In the genomic region with DNA sequence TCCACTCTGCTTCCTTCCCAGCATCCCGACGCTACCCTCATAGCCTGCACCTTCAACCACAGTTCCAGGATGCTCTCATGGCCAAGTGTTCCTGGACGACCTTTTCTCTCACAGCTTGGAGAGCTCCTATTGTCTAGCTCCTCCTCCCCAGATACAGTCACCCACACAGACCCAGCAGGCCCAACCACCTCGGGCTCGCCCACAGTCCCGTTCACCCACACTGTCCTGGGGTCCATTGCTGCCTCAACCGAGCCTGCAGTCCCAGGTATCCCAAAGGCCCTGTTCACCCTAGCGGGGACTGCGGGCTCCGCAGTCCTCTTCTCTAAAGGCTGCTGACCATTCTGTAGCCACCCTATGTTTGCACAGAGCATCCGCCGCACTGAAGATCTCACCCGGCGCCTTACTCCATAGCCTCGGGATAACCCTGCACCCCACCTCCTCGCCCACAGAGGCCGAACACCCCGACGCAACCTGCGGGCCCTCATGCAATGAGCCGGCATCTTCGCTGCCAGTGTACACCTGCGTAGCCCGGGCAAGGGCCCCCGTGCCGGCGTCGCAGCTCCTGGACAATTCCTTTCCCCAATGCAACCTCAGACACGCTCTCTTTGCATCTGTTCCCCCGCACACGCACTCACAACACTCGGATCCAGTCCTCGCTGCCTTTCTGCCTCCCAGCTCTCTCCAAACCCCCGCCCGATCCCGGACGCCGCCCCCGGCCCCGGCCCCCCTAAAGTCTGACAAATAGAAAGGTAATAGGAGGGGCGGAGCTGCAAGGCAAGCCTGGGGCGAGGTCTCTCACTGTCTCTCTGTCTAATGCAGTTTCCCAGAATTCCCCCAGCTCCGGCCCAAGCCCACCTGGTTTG, we compare ENCODE assay signal across 8 mouse cellular contexts. TPM values are rescaled to one million over a fixed set of nuclear protein-coding genes. Genes with fewer than 3 reads are reported as not detected.
DNase-seq lines count a peak whose midpoint lies in the region; ATAC-seq and TF ChIP-seq lines count a peak whose summit lies in the region.

Gene Gm43951 (minus strand): TSS at position 500 of the 863 bp plus-strand sequence.

- TF ChIP-seq POLR2A in limb, embryonic 14.5 days (IDR thresholded peaks at IDR 0.05; ENCODE audit: borderline replicate concordance, extremely low read depth, insufficient read depth, insufficient read length) = 0 out of 2 replicates have a peak, but pooled peaks have one; percentile 24
- peak; percentile 20 for TF ChIP-seq POLR2A in myocyte (IDR thresholded peaks at IDR 0.05; ENCODE audit: insufficient read length, low read depth)

- WGBS in hindbrain, embryonic 16.5 days = under 1% methylated on average over 43 of the region's 43 CpGs
- 4% methylated on average over 43 of the region's 43 CpGs for WGBS in limb, embryonic 14.5 days

- peaks cover 43% of the 10 kb centered on the region for H3K79me2 ChIP-seq in myocyte (ENCODE audit: control insufficient read depth, insufficient read depth)

- DNase-seq in ovary, postnatal 36 days (ENCODE audit: low spot score) = peak; percentile 33
- DNase-seq in ovary, postnatal 10 days (ENCODE audit: low spot score) = no peak
- DNase-seq in adrenal gland, postnatal 25 days = peak; percentile 27
- no peak for DNase-seq in limb, embryonic 14.5 days (ENCODE audit: low spot score)
- no peak for DNase-seq in T-cell, adult 2 months (ENCODE audit: low spot score)

- H3K4me1 ChIP-seq in erythroblast, embryonic 14.5 days (ENCODE audit: control insufficient read depth) = peaks cover 33% of the 10 kb centered on the region
- peaks cover 24% of the 10 kb centered on the region for H3K4me1 ChIP-seq in hindbrain, embryonic 16.5 days (ENCODE audit: control insufficient read depth, insufficient read depth, low read depth, low read length)
- peaks cover 12% of the 10 kb centered on the region for H3K4me1 ChIP-seq in limb, embryonic 14.5 days (ENCODE audit: control insufficient read depth, insufficient read depth, low read length)

- peak within 1 kb of the TSS; percentile 81 for H3K9ac ChIP-seq in hindbrain, embryonic 16.5 days (ENCODE audit: low read depth, low read length)
- peak within 1 kb of the TSS; percentile 74 for H3K9ac ChIP-seq in limb, embryonic 14.5 days (ENCODE audit: low read depth, low read length, severe bottlenecking)

- peak within 1 kb of the TSS; percentile 85 for H3K4me3 ChIP-seq in erythroblast, embryonic 14.5 days (replicated peaks)
- peak within 1 kb of the TSS; percentile 65 for H3K4me3 ChIP-seq in hindbrain, embryonic 16.5 days (ENCODE audit: low read length)
- H3K4me3 ChIP-seq in limb, embryonic 14.5 days (replicated peaks; ENCODE audit: low read length) = peak within 1 kb of the TSS; percentile 80
- H3K4me3 ChIP-seq in myocyte = peak within 1 kb of the TSS; percentile 98

- ATAC-seq in hindbrain, embryonic 16.5 days = peak; percentile 54
- peak; percentile 13; the same call in 1 of the 2 replicates for ATAC-seq in limb, embryonic 14.5 days (ENCODE audit: low FRiP score, low read depth)

- peak within 1 kb of the TSS; percentile 71 for H3ac ChIP-seq in myocyte (ENCODE audit: control insufficient read depth, insufficient read length)

- H3K27ac ChIP-seq in hindbrain, embryonic 16.5 days (ENCODE audit: low read depth, low read length) = peak within 1 kb of the TSS; percentile 76
- peak within 1 kb of the TSS; percentile 73 for H3K27ac ChIP-seq in limb, embryonic 14.5 days (replicated peaks; ENCODE audit: low read depth, low read length)

- peaks cover 27% of the 10 kb centered on the region for H3K36me3 ChIP-seq in erythroblast, embryonic 14.5 days (ENCODE audit: control insufficient read depth)
- H3K36me3 ChIP-seq in hindbrain, embryonic 16.5 days (ENCODE audit: control insufficient read depth, insufficient read depth, low read length) = peaks cover 10% of the 10 kb centered on the region
- peaks cover 25% of the 10 kb centered on the region for H3K36me3 ChIP-seq in limb, embryonic 14.5 days (ENCODE audit: control insufficient read depth, insufficient read depth, low read length)
- H3K36me3 ChIP-seq in myocyte (ENCODE audit: control insufficient read depth, insufficient read depth) = peaks cover 12% of the 10 kb centered on the region

- no peaks in the 10 kb centered on the region for H3K27me3 ChIP-seq in erythroblast, embryonic 14.5 days (ENCODE audit: control insufficient read depth)
- H3K27me3 ChIP-seq in hindbrain, embryonic 16.5 days (replicated peaks; ENCODE audit: control insufficient read depth, insufficient read depth, low read length) = no peaks in the 10 kb centered on the region
- H3K27me3 ChIP-seq in limb, embryonic 14.5 days (ENCODE audit: control insufficient read depth, insufficient read depth, low read length) = no peaks in the 10 kb centered on the region
- H3K27me3 ChIP-seq in myocyte (ENCODE audit: control insufficient read depth, insufficient read depth, insufficient read length) = no peaks in the 10 kb centered on the region

- no peaks in the 10 kb centered on the region for H3K9me3 ChIP-seq in erythroblast, embryonic 14.5 days (ENCODE audit: control insufficient read depth, low read length)
- no peaks in the 10 kb centered on the region for H3K9me3 ChIP-seq in hindbrain, embryonic 16.5 days (ENCODE audit: control insufficient read depth, low read length)
- H3K9me3 ChIP-seq in limb, embryonic 14.5 days (ENCODE audit: control insufficient read depth, low read length) = no peaks in the 10 kb centered on the region

- H3K4me2 ChIP-seq in hindbrain, embryonic 16.5 days (ENCODE audit: low read length) = peak within 1 kb of the TSS; percentile 87
- peak within 1 kb of the TSS; percentile 88 for H3K4me2 ChIP-seq in limb, embryonic 14.5 days (replicated peaks; ENCODE audit: low read depth, low read length, severe bottlenecking)
- peak within 1 kb of the TSS; percentile 81 for H3K4me2 ChIP-seq in myocyte (ENCODE audit: low read depth)

TF ChIP-seq in myocyte, 11 proteins besides CTCF, POLR2A, EP300 and RAD21:
- TF ChIP-seq POLR2AphosphoS2 (IDR thresholded peaks at IDR 0.05; ENCODE audit: insufficient read length, low read depth) (no peak), MYOD1 (IDR thresholded peaks at IDR 0.05; ENCODE audit: control insufficient read depth in 1 of 3, insufficient read length in 2 of 3, low read depth in 2 of 3) (peak in 1 of 3 experiments; percentile 10)

RNA-seq across cellular contexts. Expression of gene Gm43951, which starts in this region (rescaled TPM):
- total RNA-seq in adrenal gland, postnatal 25 days (2021) = 1.0 and 1.2 TPM in 2 replicates
- 0.02 and 0.03 TPM in 2 replicates for polyA plus RNA-seq in erythroblast, embryonic 14.5 days (2012)
- polyA plus RNA-seq in hindbrain, embryonic 16.5 days (2015; fragmentation: Nextera tagmentation; extraction: Ambion mirVana) = 1.3 and 1.4 TPM in 2 replicates
- polyA plus RNA-seq in limb, embryonic 14.5 days (2012; rRNA removed) = 1.7 and 2.4 TPM in 2 replicates
- 0.12 TPM in 1 of 2 replicates, not detected in the other for polyA plus RNA-seq in limb, embryonic 14.5 days (2014; fragmentation: Nextera tagmentation; extraction: Ambion mirVana)
- 0.10 TPM for polyA plus RNA-seq in myocyte (2012; fragmentation: generic; extraction: Trizol)

Comparison
In these comparisons a context has a peak if more than half of its experiments do, and no peak if none do; other contexts are left out.
1. DNase-seq: peak in ovary, postnatal 36 days (single experiment) and adrenal gland, postnatal 25 days (single experiment); none in ovary, postnatal 10 days (single experiment), limb, embryonic 14.5 days (single experiment) and T-cell, adult 2 months (single experiment).
2. Peak in every context shown above with its lines, with median percentiles within 50 percentile points of each other: H3K4me3 ChIP-seq and H3K4me2 ChIP-seq.